Mouse (Mus musculus): ENCODE measurements around the gene Tmem270.

DNA sequence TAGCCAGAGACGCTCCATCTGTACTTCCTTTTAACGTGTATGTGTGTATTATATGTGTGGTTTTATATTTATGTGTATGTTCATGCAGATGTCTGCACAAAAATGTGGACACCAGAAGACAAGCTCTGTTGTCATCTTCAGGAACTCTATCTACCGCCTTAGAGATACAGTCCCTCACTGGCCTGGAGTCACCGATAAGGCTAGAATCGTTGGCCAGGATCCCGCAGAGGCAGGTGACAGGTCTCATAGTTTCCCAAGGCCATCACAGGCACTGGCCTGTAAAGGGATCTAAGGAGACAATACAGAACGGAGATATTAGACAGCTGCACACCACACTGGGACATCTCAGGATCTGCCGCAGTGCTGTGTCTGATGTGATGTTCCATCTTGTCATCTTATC lies 14.6 kb upstream of the Tmem270 start:
- TF ChIP-seq CTCF (IDR thresholded peaks at IDR 0.05) = no peak
- TF ChIP-seq EP300 (IDR thresholded peaks at IDR 0.05) = no peak
